Mouse (Mus musculus) bone marrow macrophage, adult 2 months (primary cell): ENCODE measurements at regions not wholly inside any gene's neighbourhood (a gene's known extent, or its start where the extent isn't known, plus 50 kb on each side); places are given as distances from the start of the nearest gene placed in this dataset.
"Not testable (repeated sequence)": the region's sequence is repeated elsewhere in the genome, so short reads cannot be mapped to it uniquely, and the experiment has no call there.

Experiments
- H3K27ac ChIP-seq: 2 replicates; pipeline ENCODE4 v1.5.1; 2012; ENCODE audit warnings: low read depth, low read length; ENCODE audit not compliant: insufficient read depth
- H3K4me1 ChIP-seq: 2 replicates; pipeline ENCODE4 v1.6.1; 2012; ENCODE audit warnings: low read length; ENCODE audit not compliant: control insufficient read depth, insufficient read depth
- H3K4me3 ChIP-seq: 2 replicates; pipeline ENCODE4 v1.5.1; 2012; ENCODE audit warnings: mild to moderate bottlenecking, low read length, moderate library complexity; ENCODE audit not compliant: insufficient read depth
- CTCF ChIP-seq: IDR thresholded peaks from 2 replicates; pipeline ENCODE4 v1.5.1; 2012; ENCODE audit warnings: low read depth, mild to moderate bottlenecking, low read length, moderate library complexity
- POLR2A ChIP-seq: IDR thresholded peaks from 2 replicates; pipeline ENCODE4 v1.6.1; 2012; ENCODE audit warnings: mild to moderate bottlenecking, low read depth, low read length, borderline replicate concordance

- no peak for TF ChIP-seq POLR2A
- Histone ChIP-seq H3K4me1 (peaks cover 8% of the 10 kb centered on the region), H3K27ac (no peak overlapping the region), H3K4me3 (no peak overlapping the region)
Observed at GRCm38 (mm10) chr16:50533881-50534280, 57.1 kb downstream of the Ccdc54 start.

- peaks cover 10% of the 10 kb centered on the region for H3K4me1 ChIP-seq
- peak overlapping the region; percentile 87 for H3K27ac ChIP-seq
- peak overlapping the region; percentile 83 for H3K4me3 ChIP-seq
- TF ChIP-seq POLR2A, result no peak
- peak; percentile 78 for TF ChIP-seq CTCF
Observed at GRCm38 (mm10) chr16:50529511-50530416, 61.2 kb downstream of the Ccdc54 start.

- no peak for TF ChIP-seq CTCF
- no peak; the same call in 1 of the 2 replicates for TF ChIP-seq POLR2A
- Histone ChIP-seq H3K27ac (peak overlapping the region; percentile 87), H3K4me1 (peaks cover 10% of the 10 kb centered on the region), H3K4me3 (peak overlapping the region; percentile 83)
Observed at GRCm38 (mm10) chr16:50528677-50529510, 62.1 kb downstream of the Ccdc54 start.

GRCm38 (mm10) chr16:50528355-50528676, 62.6 kb downstream of the Ccdc54 start:
- Histone ChIP-seq H3K27ac (peak overlapping the region; percentile 87), H3K4me1 (peaks cover 7% of the 10 kb centered on the region; the same call in 1 of the 2 replicates), H3K4me3 (peak overlapping the region; percentile 83)
- TF ChIP-seq POLR2A, result no peak
- TF ChIP-seq CTCF, result no peak

GRCm38 (mm10) chr16:50526930-50527329, 64.0 kb downstream of the Ccdc54 start:
- H3K4me3 ChIP-seq, H3K27ac ChIP-seq, H3K4me1 ChIP-seq: not testable (repeated sequence)

GRCm38 (mm10) chr16:50525934-50526366, 65.0 kb downstream of the Ccdc54 start:
- Histone ChIP-seq H3K4me1 (peaks cover 7% of the 10 kb centered on the region; the same call in 1 of the 2 replicates), H3K4me3 (no peak overlapping the region), H3K27ac (no peak overlapping the region)
- no peak for TF ChIP-seq POLR2A
- TF ChIP-seq CTCF, result no peak

GRCm38 (mm10) chr16:50525504-50525903, 65.5 kb downstream of the Ccdc54 start:
- peaks cover 5% of the 10 kb centered on the region; the same call in 1 of the 2 replicates for H3K4me1 ChIP-seq
- H3K27ac ChIP-seq, result no peak overlapping the region
- no peak overlapping the region for H3K4me3 ChIP-seq
- TF ChIP-seq POLR2A (no peak), CTCF (no peak)

GRCm38 (mm10) chr16:50519610-50520009, 71.3 kb downstream of the Ccdc54 start:
- Histone ChIP-seq H3K27ac (no peak overlapping the region), H3K4me1 (no peaks in the 10 kb centered on the region), H3K4me3 (no peak overlapping the region)
- no peak for TF ChIP-seq CTCF
- TF ChIP-seq POLR2A, result no peak

GRCm38 (mm10) chr16:50516579-50516978, 74.4 kb downstream of the Ccdc54 start:
- Histone ChIP-seq H3K27ac (no peak overlapping the region), H3K4me3 (no peak overlapping the region), H3K4me1 (no peaks in the 10 kb centered on the region)
- TF ChIP-seq POLR2A (no peak), CTCF (no peak)

GRCm38 (mm10) chr16:50515039-50515438, 75.9 kb downstream of the Ccdc54 start:
- no peaks in the 10 kb centered on the region for H3K4me1 ChIP-seq
- no peak overlapping the region for H3K27ac ChIP-seq
- no peak overlapping the region for H3K4me3 ChIP-seq
- TF ChIP-seq CTCF (no peak), POLR2A (no peak)
